Mouse (Mus musculus) testis, adult 2 months (tissue): ENCODE results near the gene Ptbp1.

Experiments used
- CTCF ChIP-seq: fragments of 200-500 bp; IDR thresholded peaks from 2 replicates; pipeline ENCODE4 v1.5.1; 2012; ENCODE audit warnings: low read depth, mild to moderate bottlenecking, inconsistent platforms, low read length, moderate library complexity; ENCODE audit not compliant: control insufficient read depth, insufficient read depth, insufficient replicate concordance
- POLR2A ChIP-seq: fragments of 200-500 bp; IDR thresholded peaks from 2 replicates; pipeline ENCODE4 v1.6.1; 2012; ENCODE audit warnings: low read depth, mild to moderate bottlenecking, inconsistent platforms, low read length, moderate library complexity; ENCODE audit not compliant: control insufficient read depth

GRCm38 (mm10) chr10:79820277-79820676 lies 34.0 kb upstream of the Ptbp1 start:
- TF ChIP-seq CTCF, result no peak
- TF ChIP-seq POLR2A, result no peak
